Mouse (Mus musculus): ENCODE data around the gene Trip6. TPM values are rescaled to one million over a fixed set of nuclear protein-coding genes. Genes with fewer than 3 reads are reported as not detected.

Gene Trip6
- total and polyA plus RNA-seq, 2 experiments from 2014 or later, result 11.4 to 11.6 TPM

- WGBS, result under 1% methylated on average over 19 of the region's 19 CpGs
- TF ChIP-seq CTCF (IDR thresholded peaks at IDR 0.05; ENCODE audit: low read depth), result no peak
- H3K9ac ChIP-seq, result peak overlapping the region; percentile 56
- H3K27ac ChIP-seq (ENCODE audit: low read depth, low read length), result peak overlapping the region; percentile 77
- peak overlapping the region; percentile 43 for H3K4me3 ChIP-seq (ENCODE audit: low read depth, low read length)
- ATAC-seq (peak; percentile 88), DNase-seq (peak; percentile 94)
- peak overlapping the region; percentile 78 for H3K4me2 ChIP-seq (ENCODE audit: low read depth)
- H3K27me3 ChIP-seq (ENCODE audit: insufficient read depth, low read length), result no peaks in the 10 kb centered on the region
- H3K4me1 ChIP-seq (ENCODE audit: insufficient read depth), result 0 out of 2 replicates have a peak, but pooled peaks cover 12% of the 10 kb centered on the region
- H3K9me3 ChIP-seq (ENCODE audit: low read length), result no peaks in the 10 kb centered on the region
- no peaks in the 10 kb centered on the region for H3K36me3 ChIP-seq (ENCODE audit: insufficient read depth)
Observed at GRCm38 (mm10) chr5:137338256-137338655, 24.1 kb upstream of the Trip6 start.

DNA sequence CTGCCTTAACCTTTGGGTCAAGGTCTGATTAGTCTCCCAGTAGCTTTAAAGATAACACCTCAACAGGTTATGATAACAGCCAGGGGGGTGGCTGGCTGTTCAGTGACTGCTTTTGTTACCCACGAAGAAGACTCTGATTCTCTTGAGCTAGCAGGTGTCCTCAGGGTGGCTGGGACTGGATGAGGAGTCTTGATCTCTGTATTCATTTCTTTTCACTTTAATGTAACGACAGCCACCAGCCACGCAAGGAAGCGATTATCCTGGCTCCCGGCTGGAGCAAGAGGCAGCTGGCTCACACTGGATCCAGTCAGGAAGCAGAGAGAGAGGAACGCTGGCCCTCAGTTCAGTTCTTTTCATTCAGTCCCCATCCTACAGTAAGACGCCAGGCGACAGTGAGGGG is 23.0 kb upstream of the Trip6 start:
- no peak for DNase-seq
- WGBS, result 43% methylated on average over 8 of the region's 8 CpGs
- H3K36me3 ChIP-seq (ENCODE audit: insufficient read depth), result no peaks in the 10 kb centered on the region
- no peak overlapping the region for H3K9ac ChIP-seq
- no peaks in the 10 kb centered on the region for H3K27me3 ChIP-seq (ENCODE audit: insufficient read depth, low read length)
- TF ChIP-seq CTCF (IDR thresholded peaks at IDR 0.05; ENCODE audit: low read depth), result no peak
- H3K4me2 ChIP-seq (ENCODE audit: low read depth), result 0 out of 2 replicates have a peak overlapping the region, but pooled peaks have one; percentile 78
- no peaks in the 10 kb centered on the region for H3K9me3 ChIP-seq (ENCODE audit: low read length)
- 0 out of 2 replicates have a peak, but pooled peaks cover 19% of the 10 kb centered on the region for H3K4me1 ChIP-seq (ENCODE audit: insufficient read depth)
- H3K27ac ChIP-seq (ENCODE audit: low read depth, low read length), result no peak overlapping the region
- H3K4me3 ChIP-seq (ENCODE audit: low read depth, low read length), result no peak overlapping the region
- no peak for ATAC-seq

DNA sequence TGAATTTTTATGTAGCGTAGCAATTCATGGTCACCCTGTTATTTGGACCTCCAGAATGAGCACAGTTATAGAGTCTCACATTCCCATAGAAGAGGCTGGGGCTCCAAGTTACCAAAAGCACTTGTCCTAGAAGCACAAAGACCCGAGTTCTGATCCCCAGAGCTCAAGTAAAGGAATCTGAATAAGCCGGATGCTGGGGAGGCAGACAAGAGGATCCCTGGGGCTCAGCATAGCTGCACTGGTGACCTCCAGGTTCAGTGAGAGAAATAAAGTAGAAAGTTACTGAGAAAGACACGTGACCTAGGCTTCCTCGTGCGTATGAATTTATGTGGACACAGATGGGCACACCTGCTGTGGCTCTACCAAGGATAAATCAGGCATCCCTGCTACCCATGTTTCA is 20.9 kb upstream of the Trip6 start:
- Histone ChIP-seq H3K4me2 (ENCODE audit: low read depth) (no peak overlapping the region), H3K4me3 (ENCODE audit: low read depth, low read length) (no peak overlapping the region), H3K36me3 (ENCODE audit: insufficient read depth) (no peaks in the 10 kb centered on the region), H3K27me3 (ENCODE audit: insufficient read depth, low read length) (no peaks in the 10 kb centered on the region), H3K27ac (ENCODE audit: low read depth, low read length) (no peak overlapping the region), H3K9me3 (ENCODE audit: low read length) (no peaks in the 10 kb centered on the region), H3K4me1 (ENCODE audit: insufficient read depth) (0 out of 2 replicates have a peak, but pooled peaks cover 17% of the 10 kb centered on the region), H3K9ac (no peak overlapping the region)
- DNase-seq (no peak), ATAC-seq (no peak)
- WGBS, result 73% methylated on average over 6 of the region's 6 CpGs
- TF ChIP-seq CTCF (IDR thresholded peaks at IDR 0.05; ENCODE audit: low read depth), result no peak

- H3K36me3 ChIP-seq (ENCODE audit: insufficient read depth), result no peaks in the 10 kb centered on the region
- H3K4me2 ChIP-seq (ENCODE audit: low read depth), result no peak overlapping the region
- WGBS, result 68% methylated on average over 10 of the region's 10 CpGs
Observed at GRCm38 (mm10) chr5:137334317-137334716, 20.1 kb upstream of the Trip6 start.

DNA sequence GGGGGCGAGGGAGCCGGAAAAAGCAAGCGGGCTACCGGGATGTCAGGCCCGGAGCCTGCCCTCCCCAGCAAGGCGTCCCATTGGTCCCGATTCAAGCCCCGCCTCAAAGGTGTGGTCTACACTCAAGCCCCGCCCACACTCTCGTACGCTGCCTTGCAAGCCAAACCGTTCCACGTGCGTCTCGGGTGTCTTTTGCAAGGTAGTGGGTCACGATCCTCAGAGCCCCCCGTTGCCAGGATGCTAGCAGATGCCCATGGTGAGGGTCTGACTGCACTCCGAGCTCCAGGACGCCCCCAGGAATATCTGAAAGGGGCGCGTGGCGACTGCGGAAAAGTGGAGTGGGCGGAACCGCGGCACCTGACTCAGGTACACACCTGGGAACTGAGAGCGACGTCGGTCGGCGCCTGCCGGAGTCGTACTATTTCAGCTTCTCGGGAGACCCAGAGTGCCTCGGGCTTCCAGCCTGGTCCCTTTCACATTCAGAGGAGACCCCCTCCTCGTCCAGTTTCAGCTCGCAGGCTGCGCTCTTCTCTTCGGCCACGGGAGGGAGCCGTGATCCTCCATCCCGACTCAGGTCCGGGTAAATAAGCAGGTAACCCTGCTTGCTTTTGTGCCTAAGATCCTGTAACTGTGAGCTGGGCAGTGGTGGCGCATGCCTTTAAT is 19.4 kb upstream of the Trip6 start, which contains the start of gene Slc12a9:
Slc12a9 (minus strand) TSS at position 86 of the 663 bp plus-strand sequence.
- 0 out of 2 replicates have a peak, but pooled peaks cover 7% of the 10 kb centered on the region for H3K4me1 ChIP-seq (ENCODE audit: insufficient read depth)
- peak within 1 kb of the TSS; percentile 31 for H3K27ac ChIP-seq (ENCODE audit: low read depth, low read length)
- H3K4me3 ChIP-seq (ENCODE audit: low read depth, low read length), result peak within 1 kb of the TSS; percentile 71
- no peaks in the 10 kb centered on the region for H3K9me3 ChIP-seq (ENCODE audit: low read length)
- H3K27me3 ChIP-seq (ENCODE audit: insufficient read depth, low read length), result no peaks in the 10 kb centered on the region
- H3K4me2 ChIP-seq (ENCODE audit: low read depth), result peak within 1 kb of the TSS; percentile 85
- DNase-seq, result peak; percentile 96
- H3K36me3 ChIP-seq (ENCODE audit: insufficient read depth), result no peaks in the 10 kb centered on the region
- peak; percentile 92 for ATAC-seq
- H3K9ac ChIP-seq, result peak within 1 kb of the TSS; percentile 86
- TF ChIP-seq CTCF (IDR thresholded peaks at IDR 0.05; ENCODE audit: low read depth), result peak; percentile 85
- under 1% methylated on average over 44 of the region's 44 CpGs for WGBS

More at GRCm38 (mm10) chr5:137334317-137334716, 20.1 kb upstream of the Trip6 start:
- DNase-seq (no peak), ATAC-seq (no peak)
- 0 out of 2 replicates have a peak, but pooled peaks cover 12% of the 10 kb centered on the region for H3K4me1 ChIP-seq (ENCODE audit: insufficient read depth)
- no peak overlapping the region for H3K27ac ChIP-seq (ENCODE audit: low read depth, low read length)
- H3K4me3 ChIP-seq (ENCODE audit: low read depth, low read length), result no peak overlapping the region
- H3K27me3 ChIP-seq (ENCODE audit: insufficient read depth, low read length), result no peaks in the 10 kb centered on the region
- no peaks in the 10 kb centered on the region for H3K9me3 ChIP-seq (ENCODE audit: low read length)
- H3K9ac ChIP-seq, result no peak overlapping the region
- TF ChIP-seq CTCF (IDR thresholded peaks at IDR 0.05; ENCODE audit: low read depth), result no peak

DNA sequence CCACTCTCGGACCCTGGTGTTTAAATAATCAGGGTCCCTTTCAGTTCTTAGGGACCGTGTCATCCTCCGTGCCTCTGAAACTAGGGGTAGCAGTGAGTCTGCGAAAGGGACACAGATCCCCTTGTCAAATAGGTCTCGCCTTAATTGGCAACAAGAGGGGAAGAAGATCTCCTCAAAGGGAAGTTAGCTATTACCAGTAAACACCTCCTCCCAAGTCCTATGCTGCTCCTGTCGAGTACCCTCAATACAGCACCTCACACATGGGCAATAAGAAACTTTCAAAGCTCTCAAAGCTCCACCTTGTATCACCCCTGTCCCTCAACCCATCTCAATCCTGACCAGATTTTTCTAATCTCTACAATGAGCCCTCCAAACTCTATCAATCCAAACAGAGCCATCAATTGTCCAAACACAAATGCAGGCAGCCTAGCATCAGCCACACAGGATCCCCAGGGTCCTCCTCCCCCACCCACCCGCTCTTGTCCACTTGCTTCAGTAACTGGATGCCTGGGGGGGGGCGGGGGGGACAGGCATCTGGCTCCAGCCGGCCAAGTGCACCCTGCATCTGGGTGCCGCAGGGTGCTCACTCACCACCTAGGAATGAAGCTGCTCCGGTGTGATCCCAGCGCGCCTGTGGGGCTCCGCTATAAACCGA is 18.8 kb upstream of the Trip6 start:
- no peaks in the 10 kb centered on the region for H3K9me3 ChIP-seq (ENCODE audit: low read length)
- H3K4me2 ChIP-seq (ENCODE audit: low read depth), result peak overlapping the region; percentile 85
- peak overlapping the region; percentile 71 for H3K4me3 ChIP-seq (ENCODE audit: low read depth, low read length)
- H3K4me1 ChIP-seq (ENCODE audit: insufficient read depth), result 0 out of 2 replicates have a peak, but pooled peaks cover 7% of the 10 kb centered on the region
- no peak for TF ChIP-seq CTCF (IDR thresholded peaks at IDR 0.05; ENCODE audit: low read depth)
- H3K27ac ChIP-seq (ENCODE audit: low read depth, low read length), result no peak overlapping the region; the same call in 1 of the 2 replicates
- H3K27me3 ChIP-seq (ENCODE audit: insufficient read depth, low read length), result no peaks in the 10 kb centered on the region
- peak; percentile 19 for ATAC-seq
- H3K36me3 ChIP-seq (ENCODE audit: insufficient read depth), result 0 out of 2 replicates have a peak, but pooled peaks cover 3% of the 10 kb centered on the region
- WGBS, result 15% methylated on average over 15 of the region's 15 CpGs
- peak overlapping the region; percentile 86 for H3K9ac ChIP-seq
- DNase-seq, result peak; percentile 13

- no peak overlapping the region for H3K9ac ChIP-seq
- H3K36me3 ChIP-seq (ENCODE audit: insufficient read depth), result peaks cover 14% of the 10 kb centered on the region; the same call in 1 of the 2 replicates
- no peaks in the 10 kb centered on the region for H3K27me3 ChIP-seq (ENCODE audit: insufficient read depth, low read length)
- 0 out of 2 replicates have a peak, but pooled peaks cover 7% of the 10 kb centered on the region for H3K4me1 ChIP-seq (ENCODE audit: insufficient read depth)
- H3K9me3 ChIP-seq (ENCODE audit: low read length), result no peaks in the 10 kb centered on the region
- H3K27ac ChIP-seq (ENCODE audit: low read depth, low read length), result no peak overlapping the region
- ATAC-seq (no peak), DNase-seq (no peak)
- 88% methylated on average over 7 of the region's 7 CpGs for WGBS
- no peak overlapping the region for H3K4me3 ChIP-seq (ENCODE audit: low read depth, low read length)
- TF ChIP-seq CTCF (IDR thresholded peaks at IDR 0.05; ENCODE audit: low read depth), result no peak
- H3K4me2 ChIP-seq (ENCODE audit: low read depth), result no peak overlapping the region
Observed at GRCm38 (mm10) chr5:137330910-137331309, 16.7 kb upstream of the Trip6 start.
